In genomic region chr13:91415896-91416295, GRCm38 (mm10) we compare ENCODE assay signal across 15 mouse cellular contexts.
"Had no signal": no experiment of that assay in that cellular context is flagged by ENCODE, and none has a peak within 500 bp of the region (broad histone marks: within the 10 kb centered on the region; RNA-seq: fewer than 3 reads in every experiment).

No protein-coding gene starts in this region.

- H3K9me3 ChIP-seq: neural tube, embryonic 15.5 days; stomach, embryonic 15.5 days had no signal

- H3K4me3 ChIP-seq: neural tube, embryonic 15.5 days; stomach, embryonic 15.5 days had no signal

- H3K27ac ChIP-seq: neural tube, embryonic 15.5 days; stomach, embryonic 15.5 days; stomach, postnatal 0 days had no signal

- H3K4me2 ChIP-seq: neural tube, embryonic 15.5 days; stomach, embryonic 15.5 days had no signal

- H3K36me3 ChIP-seq: neural tube, embryonic 15.5 days; stomach, embryonic 15.5 days had no signal

- H3K27me3 ChIP-seq: neural tube, embryonic 15.5 days; stomach, embryonic 15.5 days had no signal

- DNase-seq: retina, postnatal 1 day; right cerebral cortex, adult 18-20 months; right cerebral cortex, postnatal 14 days; right cerebral cortex, postnatal 25 days; right cerebral cortex, postnatal 4 days; spleen, adult 18-20 months; thymus, adult 18-20 months; thymus, adult 2 months; thymus, postnatal 14 days; thymus, postnatal 25 days; thymus, postnatal 36 days; thymus, postnatal 4 days had no signal

- H3K9ac ChIP-seq: neural tube, embryonic 15.5 days; stomach, embryonic 15.5 days had no signal
